Mouse (Mus musculus) bone marrow macrophage, adult 2 months (primary cell): ENCODE results near the gene Samd14. TPM values are rescaled to one million over a fixed set of nuclear protein-coding genes. Genes with fewer than 3 reads are reported as not detected.

Source experiments
- H3K27ac ChIP-seq: 2 replicates; pipeline ENCODE4 v1.5.1; 2012; ENCODE audit warnings: low read depth, low read length; ENCODE audit not compliant: insufficient read depth
- H3K4me1 ChIP-seq: 2 replicates; pipeline ENCODE4 v1.6.1; 2012; ENCODE audit warnings: low read length; ENCODE audit not compliant: control insufficient read depth, insufficient read depth
- H3K4me3 ChIP-seq: 2 replicates; pipeline ENCODE4 v1.5.1; 2012; ENCODE audit warnings: mild to moderate bottlenecking, low read length, moderate library complexity; ENCODE audit not compliant: insufficient read depth
- CTCF ChIP-seq: IDR thresholded peaks from 2 replicates; pipeline ENCODE4 v1.5.1; 2012; ENCODE audit warnings: low read depth, mild to moderate bottlenecking, low read length, moderate library complexity
- POLR2A ChIP-seq: IDR thresholded peaks from 2 replicates; pipeline ENCODE4 v1.6.1; 2012; ENCODE audit warnings: mild to moderate bottlenecking, low read depth, low read length, borderline replicate concordance
- polyA plus RNA-seq: library from polyadenylated mRNA; stranded (reverse); fragments of >200 nt; gene quantifications from 2 replicates; pipeline ENCODE4 v1.2.4, GENCODE M21; 2012; ENCODE audit not compliant: missing spikeins, insufficient read depth, insufficient read length

Gene Samd14
- polyA plus RNA-seq, 1 experiment: not detected

GRCm38 (mm10) chr11:94994947-94995772, 14.5 kb upstream of the Samd14 start:
- H3K4me1 ChIP-seq: peaks cover 25% of the 10 kb centered on the region
- no peak overlapping the region for H3K27ac ChIP-seq
- TF ChIP-seq POLR2A (no peak), CTCF (no peak)
- H3K4me3 ChIP-seq: peak overlapping the region; percentile 87

DNA sequence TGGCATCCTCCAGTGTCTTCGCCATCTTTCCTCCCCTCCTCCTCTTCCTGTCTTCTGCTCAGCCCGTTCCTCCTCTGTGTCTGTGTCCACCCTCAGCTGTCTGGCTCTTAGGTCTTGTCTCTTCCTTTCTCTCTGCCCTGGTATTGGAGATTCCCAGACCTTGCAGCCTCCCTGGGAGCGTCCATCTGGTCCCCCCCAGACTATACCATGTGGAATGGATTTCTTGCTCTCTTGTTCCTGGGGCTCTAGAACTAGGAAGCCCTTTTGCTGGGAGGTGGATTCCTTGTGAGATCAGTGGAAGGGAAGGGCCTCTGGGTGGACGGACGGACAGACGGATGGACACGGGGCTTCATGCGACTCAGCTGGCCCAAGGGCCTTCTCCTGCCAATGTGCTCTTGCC, 13.6 kb upstream of the Samd14 start:
- H3K4me3 ChIP-seq: 0 out of 2 replicates have a peak overlapping the region, but pooled peaks have one; percentile 1
- H3K27ac ChIP-seq: no peak overlapping the region
- TF ChIP-seq POLR2A (no peak), CTCF (no peak)
- H3K4me1 ChIP-seq: peaks cover 34% of the 10 kb centered on the region

GRCm38 (mm10) chr11:94996984-94997383, 12.7 kb upstream of the Samd14 start:
- no peak overlapping the region for H3K27ac ChIP-seq
- H3K4me3 ChIP-seq: no peak overlapping the region
- TF ChIP-seq POLR2A: no peak
- no peak for TF ChIP-seq CTCF
- H3K4me1 ChIP-seq: peaks cover 34% of the 10 kb centered on the region

DNA sequence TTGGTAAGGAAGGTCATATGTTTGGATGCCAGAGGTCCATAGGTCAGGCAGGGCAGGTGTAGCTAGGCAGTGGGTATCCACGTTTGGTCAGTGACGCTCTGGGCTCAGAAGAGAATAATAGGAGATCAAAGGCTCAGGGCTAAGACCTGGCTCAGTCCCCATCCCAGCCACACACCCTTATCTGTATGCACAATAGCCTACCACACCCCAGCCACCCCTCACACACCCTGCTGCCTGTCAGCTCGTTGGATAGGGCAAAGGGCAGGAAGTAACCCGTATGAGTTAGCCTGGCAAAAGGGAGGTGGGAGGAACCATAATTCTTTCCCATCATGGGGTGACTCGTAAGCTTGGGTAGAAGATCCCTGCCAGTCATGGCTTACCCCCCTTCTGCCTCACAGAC, 12.1 kb upstream of the Samd14 start:
- TF ChIP-seq POLR2A (no peak), CTCF (no peak)
- Histone ChIP-seq H3K4me3 (no peak overlapping the region), H3K4me1 (peaks cover 34% of the 10 kb centered on the region), H3K27ac (no peak overlapping the region)

- Histone ChIP-seq H3K27ac (no peak overlapping the region), H3K4me3 (no peak overlapping the region), H3K4me1 (peaks cover 34% of the 10 kb centered on the region)
- TF ChIP-seq POLR2A: no peak
- no peak for TF ChIP-seq CTCF
Observed at GRCm38 (mm10) chr11:94998041-94998531, 11.6 kb upstream of the Samd14 start.

- Histone ChIP-seq H3K4me1 (peaks cover 28% of the 10 kb centered on the region), H3K4me3 (no peak overlapping the region), H3K27ac (peak overlapping the region; percentile 15; the same call in 1 of the 2 replicates)
- TF ChIP-seq CTCF: no peak
- no peak for TF ChIP-seq POLR2A
Observed at GRCm38 (mm10) chr11:95000128-95000527, 9.6 kb upstream of the Samd14 start.

- Histone ChIP-seq H3K27ac (peak overlapping the region; percentile 15; the same call in 1 of the 2 replicates), H3K4me1 (peaks cover 24% of the 10 kb centered on the region), H3K4me3 (no peak overlapping the region)
- no peak for TF ChIP-seq POLR2A
- TF ChIP-seq CTCF: no peak
Observed at GRCm38 (mm10) chr11:95000548-95000947, 9.1 kb upstream of the Samd14 start.

- H3K4me1 ChIP-seq: peaks cover 20% of the 10 kb centered on the region
- H3K27ac ChIP-seq: no peak overlapping the region; the same call in 1 of the 2 replicates
- peak; percentile 83 for TF ChIP-seq CTCF
- TF ChIP-seq POLR2A: no peak
- no peak overlapping the region for H3K4me3 ChIP-seq
Observed at GRCm38 (mm10) chr11:95001058-95001457, 8.6 kb upstream of the Samd14 start.

DNA sequence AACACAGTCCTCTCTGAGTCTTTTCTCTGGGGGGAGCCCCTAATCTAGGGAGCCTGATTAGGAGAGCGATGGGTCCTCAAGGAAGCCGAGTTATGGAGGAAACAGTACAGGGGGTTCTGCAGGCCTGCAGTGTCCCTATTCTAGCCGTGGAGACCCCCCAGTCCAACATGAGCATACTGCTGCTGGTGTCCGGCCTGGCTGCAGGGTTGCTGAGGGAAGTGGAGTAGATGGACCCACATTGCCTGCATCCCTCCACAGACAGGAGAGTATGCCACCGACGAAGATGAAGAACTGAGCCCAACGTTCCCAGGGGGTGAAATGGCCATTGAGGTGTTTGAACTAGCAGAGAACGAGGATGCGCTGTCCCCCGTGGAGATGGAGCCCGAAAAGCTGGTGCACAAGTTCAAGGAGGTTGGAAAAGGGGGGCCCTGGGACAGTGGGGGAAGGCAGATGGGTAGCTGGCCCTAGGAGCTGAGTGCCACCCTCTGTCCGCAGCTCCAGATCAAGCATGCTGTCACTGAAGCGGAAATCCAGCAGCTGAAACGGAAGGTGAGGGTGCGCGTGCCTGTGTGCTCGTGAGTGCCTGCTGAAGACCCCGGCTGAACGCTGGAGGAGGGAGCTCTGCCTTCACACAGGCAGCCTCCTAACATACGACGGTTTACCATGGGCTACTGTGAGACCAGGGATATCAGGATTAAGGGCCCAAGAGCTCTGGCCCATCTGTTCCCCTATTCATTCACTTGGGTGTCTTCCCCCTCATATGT, 7.9 kb upstream of the Samd14 start:
- TF ChIP-seq CTCF (no peak), POLR2A (no peak)
- H3K4me1 ChIP-seq: peaks cover 22% of the 10 kb centered on the region
- H3K4me3 ChIP-seq: no peak overlapping the region
- H3K27ac ChIP-seq: no peak overlapping the region

DNA sequence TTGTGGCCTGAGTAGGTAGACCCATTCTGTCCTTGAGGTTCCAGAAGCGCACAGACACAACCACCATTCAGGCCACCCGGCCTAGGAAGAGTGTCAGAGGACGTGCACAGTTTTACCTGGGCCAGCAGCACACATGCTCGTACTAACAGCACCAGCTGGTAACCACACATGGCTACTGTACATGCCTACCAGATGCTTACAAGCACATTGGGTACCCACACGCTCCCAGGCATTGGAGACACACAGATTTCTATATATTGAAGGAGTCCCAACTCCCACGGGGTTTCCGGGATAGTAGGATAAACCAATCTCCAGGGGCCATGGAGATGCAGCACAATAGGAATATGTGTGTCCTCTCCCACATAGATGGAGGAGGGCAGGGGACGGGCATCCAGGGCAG, 7.0 kb upstream of the Samd14 start:
- Histone ChIP-seq H3K4me3 (no peak overlapping the region), H3K4me1 (peaks cover 23% of the 10 kb centered on the region)
- no peak for TF ChIP-seq CTCF
- no peak for TF ChIP-seq POLR2A

More for the DNA sequence above, 7.0 kb upstream of the Samd14 start:
- no peak overlapping the region for H3K27ac ChIP-seq
